Mouse (Mus musculus): Measurements from ENCODE around the gene Coro1b. TPM values are rescaled to one million over a fixed set of nuclear protein-coding genes. Genes with fewer than 3 reads are reported as not detected.

The Coro1b gene
- polyA plus RNA-seq, 1 experiment from 2014 or later, result 133 TPM

Other genes starting within 250 kb of the Coro1b start
- gene Tcirg1, start 241.5 kb upstream of the Coro1b start, polyA plus RNA-seq (2016; fragmentation: Nextera tagmentation; extraction: Ambion mirVana), result 17.0 and 17.6 TPM in 2 replicates
- 251 and 262 TPM in 2 replicates for gene Ndufs8, start 235.8 kb upstream of the Coro1b start, polyA plus RNA-seq (2016; fragmentation: Nextera tagmentation; extraction: Ambion mirVana)
- gene Aldh3b1, start 218.8 kb upstream of the Coro1b start, polyA plus RNA-seq (2016; fragmentation: Nextera tagmentation; extraction: Ambion mirVana), result 0.73 TPM in 2 replicates
- gene Unc93b1, start 213.4 kb upstream of the Coro1b start, polyA plus RNA-seq (2016; fragmentation: Nextera tagmentation; extraction: Ambion mirVana), result 5.1 and 8.0 TPM in 2 replicates
- not detected in 2 replicates for gene Aldh3b3, start 190.0 kb upstream of the Coro1b start, polyA plus RNA-seq (2016; fragmentation: Nextera tagmentation; extraction: Ambion mirVana)
- 0.21 and 0.35 TPM in 2 replicates for gene Aldh3b2, start 176.3 kb upstream of the Coro1b start, polyA plus RNA-seq (2016; fragmentation: Nextera tagmentation; extraction: Ambion mirVana)
- 1.1 and 2.0 TPM in 2 replicates for gene Acy3, start 162.0 kb upstream of the Coro1b start, polyA plus RNA-seq (2016; fragmentation: Nextera tagmentation; extraction: Ambion mirVana)
- gene Tbx10, start 155.9 kb upstream of the Coro1b start, polyA plus RNA-seq (2016; fragmentation: Nextera tagmentation; extraction: Ambion mirVana), result not detected in 2 replicates
- gene Nudt8, start 148.0 kb upstream of the Coro1b start, polyA plus RNA-seq (2016; fragmentation: Nextera tagmentation; extraction: Ambion mirVana), result 20.2 and 21.5 TPM in 2 replicates
- gene Gm49405, start 148.0 kb upstream of the Coro1b start, polyA plus RNA-seq (2016; fragmentation: Nextera tagmentation; extraction: Ambion mirVana), result 2.4 and 2.8 TPM in 2 replicates
- 2.2 and 3.5 TPM in 2 replicates for gene Doc2g, start 145.3 kb upstream of the Coro1b start, polyA plus RNA-seq (2016; fragmentation: Nextera tagmentation; extraction: Ambion mirVana)
- gene Ndufv1, start 135.8 kb upstream of the Coro1b start, polyA plus RNA-seq (2016; fragmentation: Nextera tagmentation; extraction: Ambion mirVana), result 188 and 207 TPM in 2 replicates
- gene Gstp1, start 110.6 kb upstream of the Coro1b start, polyA plus RNA-seq (2016; fragmentation: Nextera tagmentation; extraction: Ambion mirVana), result 400 and 417 TPM in 2 replicates
- gene Gstp2, start 102.6 kb upstream of the Coro1b start, polyA plus RNA-seq (2016; fragmentation: Nextera tagmentation; extraction: Ambion mirVana), result 1.0 and 2.8 TPM in 2 replicates
- 0.23 TPM in 1 of 2 replicates, not detected in the other for gene Gstp3, start 89.0 kb upstream of the Coro1b start, polyA plus RNA-seq (2016; fragmentation: Nextera tagmentation; extraction: Ambion mirVana)
- not detected in 2 replicates for gene Cabp2, start 67.0 kb upstream of the Coro1b start, polyA plus RNA-seq (2016; fragmentation: Nextera tagmentation; extraction: Ambion mirVana)
- 76.2 and 82.5 TPM in 2 replicates for gene Cdk2ap2, start 51.4 kb upstream of the Coro1b start, polyA plus RNA-seq (2016; fragmentation: Nextera tagmentation; extraction: Ambion mirVana)
- 12.8 and 15.1 TPM in 2 replicates for gene Pitpnm1, start 48.6 kb upstream of the Coro1b start, polyA plus RNA-seq (2016; fragmentation: Nextera tagmentation; extraction: Ambion mirVana)
- 60.6 and 61.7 TPM in 2 replicates for gene Aip, start 22.8 kb upstream of the Coro1b start, polyA plus RNA-seq (2016; fragmentation: Nextera tagmentation; extraction: Ambion mirVana)
- not detected in 2 replicates for gene Gpr152, start 8.8 kb upstream of the Coro1b start, polyA plus RNA-seq (2016; fragmentation: Nextera tagmentation; extraction: Ambion mirVana)
- gene Cabp4, start 4.6 kb upstream of the Coro1b start, polyA plus RNA-seq (2016; fragmentation: Nextera tagmentation; extraction: Ambion mirVana), result not detected in 2 replicates
- gene Ptprcap, start 5.0 kb downstream of the Coro1b start, polyA plus RNA-seq (2016; fragmentation: Nextera tagmentation; extraction: Ambion mirVana), result 0.67 TPM in 1 of 2 replicates, not detected in the other
- 58.8 and 71.4 TPM in 2 replicates for gene Rps6kb2, start 14.7 kb downstream of the Coro1b start, polyA plus RNA-seq (2016; fragmentation: Nextera tagmentation; extraction: Ambion mirVana)
- gene Carns1, start 26.9 kb downstream of the Coro1b start, polyA plus RNA-seq (2016; fragmentation: Nextera tagmentation; extraction: Ambion mirVana), result 2.8 and 4.1 TPM in 2 replicates
- gene Tbc1d10c, start 42.7 kb downstream of the Coro1b start, polyA plus RNA-seq (2016; fragmentation: Nextera tagmentation; extraction: Ambion mirVana), result 0.85 and 1.2 TPM in 2 replicates
- gene Ppp1ca, start 43.4 kb downstream of the Coro1b start, polyA plus RNA-seq (2016; fragmentation: Nextera tagmentation; extraction: Ambion mirVana), result 1,003 and 1,059 TPM in 2 replicates
- 58.9 and 60.3 TPM in 2 replicates for gene Rad9a, start 53.0 kb downstream of the Coro1b start, polyA plus RNA-seq (2016; fragmentation: Nextera tagmentation; extraction: Ambion mirVana)
- 0.65 and 0.74 TPM in 2 replicates for gene Clcf1, start 65.6 kb downstream of the Coro1b start, polyA plus RNA-seq (2016; fragmentation: Nextera tagmentation; extraction: Ambion mirVana)
- not detected in 2 replicates for gene AC109138.7, start 65.7 kb downstream of the Coro1b start, polyA plus RNA-seq (2016; fragmentation: Nextera tagmentation; extraction: Ambion mirVana)
- 12.2 and 15.6 TPM in 2 replicates for gene Pold4, start 83.3 kb downstream of the Coro1b start, polyA plus RNA-seq (2016; fragmentation: Nextera tagmentation; extraction: Ambion mirVana)
- gene Ssh3, start 120.6 kb downstream of the Coro1b start, polyA plus RNA-seq (2016; fragmentation: Nextera tagmentation; extraction: Ambion mirVana), result 3.2 and 3.6 TPM in 2 replicates
- 11.7 and 12.6 TPM in 2 replicates for gene Ankrd13d, start 134.5 kb downstream of the Coro1b start, polyA plus RNA-seq (2016; fragmentation: Nextera tagmentation; extraction: Ambion mirVana)
- gene Grk2, start 157.6 kb downstream of the Coro1b start, polyA plus RNA-seq (2016; fragmentation: Nextera tagmentation; extraction: Ambion mirVana), result 12.2 and 14.2 TPM in 2 replicates
- 47.7 and 50.4 TPM in 2 replicates for gene Kdm2a, start 249.7 kb downstream of the Coro1b start, polyA plus RNA-seq (2016; fragmentation: Nextera tagmentation; extraction: Ambion mirVana)